Mouse (Mus musculus) erythroblast, embryonic 14.5 days (primary cell): ENCODE results near the gene Cdh23.

ENCODE experiments used
- GATA1 ChIP-seq: IDR thresholded peaks from 2 replicates; pipeline ENCODE4 v1.6.1; 2012; ENCODE audit warnings: low read length, inconsistent platforms, mixed read lengths
- TAL1 ChIP-seq: IDR thresholded peaks from 3 replicates; pipeline ENCODE4 v1.6.1; 2012; ENCODE audit warnings: low read length, inconsistent platforms, mixed read lengths

DNA sequence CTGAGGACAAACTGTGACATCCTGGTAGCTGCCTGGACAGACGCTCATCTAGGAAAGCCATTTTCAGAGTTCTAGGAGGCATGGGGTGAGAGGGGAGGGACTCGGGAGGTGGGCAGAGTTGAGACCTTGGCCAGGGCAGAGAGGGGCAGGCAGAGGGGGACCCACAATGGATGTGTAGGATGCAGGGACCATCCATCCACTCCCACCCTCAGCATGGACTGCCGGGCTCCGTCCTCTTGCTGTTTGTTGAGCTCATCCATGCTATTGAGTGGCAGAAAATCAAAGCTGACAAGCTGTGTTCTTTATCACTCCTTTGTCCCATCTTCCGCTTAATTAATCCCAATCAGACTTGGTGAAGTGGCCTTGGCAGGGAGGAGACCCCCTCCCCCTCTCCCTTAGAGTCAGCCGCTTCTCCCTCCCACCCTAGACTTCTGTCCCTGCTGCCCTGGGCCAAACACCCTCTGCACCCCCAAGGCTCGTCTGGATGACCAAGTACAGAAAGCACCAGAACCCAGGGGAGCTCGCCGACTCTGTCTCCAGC, 222.4 kb downstream of the Cdh23 start:
- TF ChIP-seq GATA1 (no peak), TAL1 (no peak)
